Mouse (Mus musculus) lung, adult 2 months (tissue): ENCODE results near the gene Phldb2. TPM values are rescaled to one million over a fixed set of nuclear protein-coding genes. Genes with fewer than 3 reads are reported as not detected.

Experiments used
- DNase-seq: peaks from one replicate; pipeline ENCODE4 v3.0.0; 2022
- H3K4me1 ChIP-seq: fragments of 200-500 bp; 2 replicates; pipeline ENCODE4 v1.6.1; 2011; ENCODE audit warnings: low read length; ENCODE audit not compliant: control insufficient read depth, insufficient read depth
- H3K4me3 ChIP-seq: fragments of 200-500 bp; replicated peaks from 2 replicates; pipeline ENCODE3; 2011; ENCODE audit warnings: low read depth, mild to moderate bottlenecking, control low read depth, low read length; ENCODE audit errors: extremely low read depth
- CTCF ChIP-seq: fragments of 200-500 bp; IDR thresholded peaks from 2 replicates; pipeline ENCODE4 v1.5.1; 2011; ENCODE audit warnings: mild to moderate bottlenecking, low read length, control low read depth; ENCODE audit not compliant: insufficient read depth
- POLR2A ChIP-seq: fragments of 200-500 bp; IDR thresholded peaks from 2 replicates; pipeline ENCODE4 v1.6.1; 2011; ENCODE audit warnings: low read depth, mild to moderate bottlenecking, control low read depth, low read length, borderline replicate concordance; ENCODE audit errors: extremely low read depth
- WGBS: fragments of 180-500 bp; shearing (Covaris S2); methylation state at CpG from one replicate; pipeline ENCODE4 v1.1.7; 2018; 5-methylcytosine and 5-hydroxymethylcytosine counted together
- polyA plus RNA-seq: library from polyadenylated mRNA; depleted of rRNA; stranded (reverse); fragments of >200 nt; gene quantifications from 2 replicates; pipeline ENCODE4 v1.2.3, GENCODE M21; 2012; rRNA removed

Phldb2 gene
- polyA plus RNA-seq, 1 experiment = 53.0 TPM

GRCm38 (mm10) chr16:45699301-45699700 is 254.1 kb downstream of the Phldb2 start:
- Histone ChIP-seq H3K4me3 (no peak overlapping the region), H3K4me1 (no peaks in the 10 kb centered on the region)
- no peak for TF ChIP-seq CTCF
- no peak for DNase-seq
- 68% methylated on average over 5 of the region's 5 CpGs for WGBS

GRCm38 (mm10) chr16:45697996-45698395 is 255.4 kb downstream of the Phldb2 start:
- Histone ChIP-seq H3K4me3 (no peak overlapping the region), H3K4me1 (no peaks in the 10 kb centered on the region)
- no peak for DNase-seq
- no peak for TF ChIP-seq POLR2A
- no peak for TF ChIP-seq CTCF
- WGBS = 64% methylated on average over 6 of the region's 6 CpGs

Other genes with a start within 250 kb of the Phldb2 start
- 0.58 and 1.1 TPM in 2 replicates for gene Tagln3, start 229.0 kb downstream of the Phldb2 start, polyA plus RNA-seq
- 5.4 and 7.2 TPM in 2 replicates for gene Abhd10, start 210.6 kb downstream of the Phldb2 start, polyA plus RNA-seq
- 0.35 and 0.84 TPM in 2 replicates for gene Plcxd2, start 56.6 kb upstream of the Phldb2 start, polyA plus RNA-seq
- gene Cd96, start 166.7 kb upstream of the Phldb2 start, polyA plus RNA-seq = 0.55 and 0.78 TPM in 2 replicates
- gene Gm4737, start 201.5 kb upstream of the Phldb2 start, polyA plus RNA-seq = 7.3 and 8.0 TPM in 2 replicates